Mouse (Mus musculus): Measurements from ENCODE around the gene Mapt.

DNA sequence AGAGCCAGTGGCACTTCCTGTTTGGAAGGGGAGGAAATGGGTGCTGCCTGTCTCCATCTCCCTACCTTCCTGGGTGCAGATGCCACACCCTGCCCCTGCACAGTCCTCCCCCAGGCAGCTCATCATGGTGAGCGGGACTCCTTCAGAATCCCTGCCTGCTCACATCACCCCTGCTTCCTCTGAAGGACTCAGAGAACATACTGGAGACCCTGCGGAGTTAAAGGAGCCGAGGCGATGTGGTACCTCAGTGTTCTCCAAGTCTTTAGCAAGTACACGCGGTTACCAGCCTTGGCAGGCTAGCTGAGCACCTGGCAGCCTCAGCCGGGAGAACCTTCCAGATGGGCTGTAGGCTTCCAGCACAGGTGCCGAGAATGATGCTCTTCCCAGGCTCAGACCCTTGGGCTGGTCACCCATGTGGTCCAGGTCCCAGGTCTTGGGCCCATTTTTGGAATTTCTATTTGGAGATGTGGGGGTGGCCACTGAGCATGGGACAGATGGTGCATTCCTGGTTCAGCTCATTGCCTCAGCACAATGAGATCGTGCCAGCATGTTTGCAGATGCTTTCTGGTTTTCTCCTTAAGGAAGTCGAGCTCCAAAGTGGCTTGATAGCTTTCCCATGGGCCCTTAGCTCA, 23.3 kb downstream of the Mapt start:
- no peak for TF ChIP-seq POLR2A (IDR thresholded peaks at IDR 0.05; ENCODE audit: extremely low read depth, insufficient read depth, low read length)
- no peak for TF ChIP-seq CTCF (IDR thresholded peaks at IDR 0.05; ENCODE audit: low read depth, low read length)
